Mouse (Mus musculus) Muller cell, postnatal 12 days (primary cell): Measurements from ENCODE around the gene 9530002B09Rik.

Experiments used
- DNase-seq: peaks from one replicate; pipeline ENCODE4 v3.0.0-alpha.2; 2015; ENCODE audit errors: inconsistent ontology term

The 9530002B09Rik gene

GRCm38 (mm10) chr4:122688975-122689374, at the start of gene 9530002B09Rik:
9530002B09Rik (plus strand) TSS chr4:122689275.
- DNase-seq: no peak
